Mouse (Mus musculus) midbrain, postnatal 0 days (tissue): ENCODE results near the gene Kif13a. TPM values are rescaled to one million over a fixed set of nuclear protein-coding genes. Genes with fewer than 3 reads are reported as not detected.

Experiments
- ATAC-seq: fragments of 200-750 bp; cut with Nextera tagmentation; 2 replicates; pipeline ENCODE4 v1.8.0; 2017; ENCODE audit warnings: moderate number of reproducible peaks, mild to moderate bottlenecking, moderate TSS enrichment, moderate library complexity; ENCODE audit not compliant: low FRiP score
- DNase-seq: peaks from one replicate; pipeline ENCODE4 v3.0.0-alpha.2; 2015; ENCODE audit warnings: low spot score
- H3K27ac ChIP-seq: fragments of 300-500 bp; sonication (generic); 2 replicates; pipeline ENCODE4 v1.5.1; 2014; ENCODE audit warnings: low read depth, mild to moderate bottlenecking, low read length, mixed read lengths
- H3K27me3 ChIP-seq: fragments of 300-500 bp; sonication (generic); 2 replicates; pipeline ENCODE4 v1.6.1; 2014; ENCODE audit warnings: low read length, control low read depth, mixed read lengths; ENCODE audit not compliant: insufficient read depth
- H3K36me3 ChIP-seq: fragments of 300-500 bp; sonication (generic); 2 replicates; pipeline ENCODE4 v1.6.1; 2014; ENCODE audit warnings: low read length, control low read depth, mixed read lengths; ENCODE audit not compliant: insufficient read depth
- H3K4me1 ChIP-seq: fragments of 300-500 bp; sonication (generic); 2 replicates; pipeline ENCODE4 v1.6.1; 2014; ENCODE audit warnings: mild to moderate bottlenecking, control low read depth, antibody characterized with exemption, low read length, mixed read lengths; ENCODE audit not compliant: insufficient read depth
- H3K4me2 ChIP-seq: fragments of 300-500 bp; sonication (generic); 2 replicates; pipeline ENCODE4 v1.6.1; 2014; ENCODE audit warnings: low read depth, mild to moderate bottlenecking, low read length, mixed read lengths; ENCODE audit not compliant: poor library complexity, severe bottlenecking
- H3K4me3 ChIP-seq: fragments of 300-500 bp; sonication (generic); 2 replicates; pipeline ENCODE4 v1.5.1; 2014; ENCODE audit warnings: low read depth, mild to moderate bottlenecking, low read length, moderate library complexity
- H3K9ac ChIP-seq: fragments of 300-500 bp; sonication (generic); replicated peaks from 2 replicates; pipeline ENCODE4 v1.6.1; 2014; ENCODE audit warnings: mild to moderate bottlenecking, low read length, moderate library complexity, mixed read lengths; ENCODE audit not compliant: poor library complexity, severe bottlenecking
- H3K9me3 ChIP-seq: fragments of 300-500 bp; sonication (generic); 2 replicates; pipeline ENCODE4 v1.6.1; 2016; ENCODE audit warnings: low read length, control low read depth
- CTCF ChIP-seq: IDR thresholded peaks from 2 replicates; pipeline ENCODE4 v1.5.1; 2016; ENCODE audit warnings: antibody characterized with exemption, mild to moderate bottlenecking
- WGBS: fragments of 180-500 bp; shearing (Covaris S2); extraction: QIAGEN DNeasy Blood & Tissue Kit; methylation state at CpG from one replicate; pipeline ENCODE4 v1.1.7; 2014; 5-methylcytosine and 5-hydroxymethylcytosine counted together
- polyA plus RNA-seq: library from polyadenylated mRNA; unstranded; fragments of >200 nt; fragmentation: Nextera tagmentation; extraction: Ambion mirVana; gene quantifications from 2 replicates; pipeline ENCODE4 v1.2.1, GENCODE M21; 2015
- total RNA-seq: library from RNA; depleted of rRNA; stranded (reverse); fragments of >200 nt; gene quantifications from 2 replicates; pipeline ENCODE4 v1.2.3, GENCODE M21; 2014

Gene Kif13a
- total and polyA plus RNA-seq, 2 experiments from 2014 or later = 10.1 to 31.7 TPM

DNA sequence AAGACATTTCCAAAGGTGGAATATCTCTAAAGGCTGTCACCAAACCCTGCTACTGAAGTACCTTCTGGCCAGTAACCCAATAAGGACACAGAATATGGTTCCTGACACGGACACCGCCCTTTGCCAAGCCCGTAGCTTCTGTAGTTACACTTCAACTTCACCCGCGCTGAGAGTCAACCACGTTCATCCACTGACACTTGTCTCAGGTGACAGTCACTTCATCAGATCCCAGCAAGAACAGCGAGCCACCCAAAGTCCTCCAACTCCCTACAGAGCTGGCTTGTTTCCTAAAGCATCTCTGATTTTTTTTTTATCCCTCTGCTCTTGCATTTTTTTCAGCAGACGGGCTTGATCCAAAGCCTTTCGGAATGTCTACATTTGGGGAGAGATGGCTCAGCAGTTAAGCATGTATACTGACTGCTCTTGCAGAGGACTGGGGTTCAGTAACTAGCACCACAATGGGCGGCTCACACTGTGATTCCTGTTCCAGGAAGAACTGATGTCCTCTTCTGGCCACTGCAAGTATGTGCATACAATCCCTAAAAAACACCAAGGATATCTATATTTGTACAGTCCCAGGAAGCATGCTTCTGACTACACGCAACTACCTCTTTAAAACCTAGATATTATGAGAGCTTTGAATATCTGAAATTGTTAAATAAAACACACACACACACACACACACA is 28.7 kb downstream of the Kif13a start:
- Histone ChIP-seq H3K27ac (no peak overlapping the region), H3K9me3 (no peaks in the 10 kb centered on the region), H3K9ac (no peak overlapping the region), H3K36me3 (no peaks in the 10 kb centered on the region), H3K4me2 (no peak overlapping the region), H3K4me1 (0 out of 2 replicates have a peak, but pooled peaks cover 5% of the 10 kb centered on the region), H3K27me3 (no peaks in the 10 kb centered on the region), H3K4me3 (no peak overlapping the region)
- no peak for ATAC-seq
- DNase-seq = no peak
- no peak for TF ChIP-seq CTCF
- WGBS = 97% methylated on average over 11 of the region's 11 CpGs

DNA sequence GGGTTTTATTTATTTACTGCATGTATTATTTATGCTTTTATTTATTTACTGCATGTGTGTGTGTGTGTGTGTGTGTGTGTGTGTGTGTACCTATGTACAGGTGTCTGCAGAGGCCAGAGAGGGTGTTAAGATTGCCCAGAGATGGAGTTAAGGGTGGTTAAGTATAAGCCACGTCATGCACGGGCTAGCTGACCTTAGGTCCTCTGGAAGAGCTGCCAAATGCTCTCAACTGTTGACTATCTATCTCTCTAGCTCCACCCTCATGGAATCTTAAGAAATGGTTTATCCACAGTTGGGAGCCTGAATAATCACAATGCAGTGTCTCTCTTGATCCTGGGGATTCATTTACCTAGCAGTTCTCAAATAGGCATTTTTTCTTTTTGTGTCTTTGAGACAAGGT is 30.8 kb downstream of the Kif13a start:
- Histone ChIP-seq H3K27me3 (no peaks in the 10 kb centered on the region), H3K9me3 (no peaks in the 10 kb centered on the region), H3K4me1 (0 out of 2 replicates have a peak, but pooled peaks cover 5% of the 10 kb centered on the region), H3K36me3 (no peaks in the 10 kb centered on the region), H3K4me3 (no peak overlapping the region), H3K27ac (no peak overlapping the region), H3K9ac (no peak overlapping the region), H3K4me2 (no peak overlapping the region; the same call in 1 of the 2 replicates)
- DNase-seq (no peak), ATAC-seq (no peak)
- 70% methylated on average over 2 of the region's 2 CpGs for WGBS
- no peak for TF ChIP-seq CTCF

DNA sequence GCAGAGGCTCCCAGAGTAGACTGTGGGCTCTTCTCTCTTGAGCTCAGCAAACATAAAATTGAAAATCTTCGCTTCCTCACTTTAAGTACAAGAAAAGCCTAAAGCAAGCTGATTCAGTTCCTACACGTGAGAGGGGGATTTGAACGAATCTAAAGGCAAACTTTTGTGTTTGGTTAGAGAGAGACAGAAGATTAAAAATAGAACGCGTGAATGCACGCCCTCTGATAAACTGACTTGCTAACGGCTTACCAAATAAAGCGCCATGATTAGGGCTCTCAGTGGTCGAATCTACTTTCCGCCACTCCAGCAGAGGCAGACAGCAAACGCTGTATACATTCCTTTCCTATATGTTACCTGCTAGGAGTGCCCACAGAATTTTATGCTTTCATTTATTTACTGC is 31.3 kb downstream of the Kif13a start:
- H3K27ac ChIP-seq = no peak overlapping the region
- H3K4me1 ChIP-seq = 0 out of 2 replicates have a peak, but pooled peaks cover 5% of the 10 kb centered on the region
- ATAC-seq = no peak

DNA sequence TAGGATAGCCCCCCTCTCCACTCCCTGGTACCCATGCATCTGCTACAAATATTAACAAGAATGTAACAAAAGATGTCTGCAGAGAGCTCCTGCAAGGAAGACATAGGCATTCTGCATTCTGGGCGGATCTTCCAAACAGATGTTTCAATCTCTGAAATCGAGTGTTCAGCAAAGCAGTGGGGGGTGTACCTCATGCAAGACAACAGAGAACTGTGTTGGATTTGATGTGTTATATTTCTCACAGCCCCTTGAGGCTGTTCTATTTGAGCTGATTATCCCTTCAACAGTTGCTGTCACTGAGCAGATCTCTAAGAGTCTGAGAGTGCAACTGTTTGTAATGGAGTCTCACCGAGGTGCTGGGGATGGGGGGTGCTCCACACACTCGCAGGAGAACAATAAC is 37.3 kb downstream of the Kif13a start:
- no peaks in the 10 kb centered on the region for H3K9me3 ChIP-seq
- H3K27me3 ChIP-seq = no peaks in the 10 kb centered on the region
- DNase-seq = peak; percentile 42
- H3K27ac ChIP-seq = no peak overlapping the region
- H3K36me3 ChIP-seq = no peaks in the 10 kb centered on the region
- H3K4me1 ChIP-seq = 0 out of 2 replicates have a peak, but pooled peaks cover 4% of the 10 kb centered on the region
- ATAC-seq = no peak
- no peak overlapping the region for H3K4me3 ChIP-seq
- H3K4me2 ChIP-seq = no peak overlapping the region
- 41% methylated on average over 4 of the region's 4 CpGs for WGBS
- no peak for TF ChIP-seq CTCF
- H3K9ac ChIP-seq = no peak overlapping the region

More for the DNA sequence above, 31.3 kb downstream of the Kif13a start:
- H3K9me3 ChIP-seq = no peaks in the 10 kb centered on the region
- TF ChIP-seq CTCF = no peak
- WGBS = 32% methylated on average over 11 of the region's 11 CpGs
- no peaks in the 10 kb centered on the region for H3K36me3 ChIP-seq
- DNase-seq = no peak
- no peak overlapping the region; the same call in 1 of the 2 replicates for H3K4me2 ChIP-seq
- no peak overlapping the region for H3K9ac ChIP-seq
- H3K4me3 ChIP-seq = no peak overlapping the region
- H3K27me3 ChIP-seq = no peaks in the 10 kb centered on the region

DNA sequence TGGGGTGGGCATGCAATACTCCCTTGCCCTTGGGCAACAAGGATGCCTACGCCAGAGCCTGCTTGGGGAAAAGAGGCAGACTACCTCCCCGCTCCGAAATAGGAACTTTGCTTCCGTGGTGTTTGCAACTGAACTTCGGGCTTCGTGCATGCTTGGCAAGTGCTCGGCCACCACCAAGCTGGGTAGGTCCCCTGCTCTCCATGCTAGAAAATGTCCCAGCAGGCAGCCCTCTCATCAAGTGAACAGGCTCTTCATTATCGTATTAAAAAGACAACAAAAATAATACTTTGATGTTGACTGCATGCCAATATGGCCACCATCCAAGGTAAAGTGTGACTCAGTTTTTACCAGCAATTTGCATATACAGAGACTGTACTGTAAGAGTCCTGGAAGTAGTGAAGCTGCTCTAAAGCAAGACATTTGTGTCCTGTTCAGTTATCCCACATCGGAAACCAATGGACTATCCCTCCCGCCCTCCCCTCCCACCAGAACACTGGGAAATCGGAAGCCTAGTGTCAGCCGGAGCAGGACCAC is 41.5 kb downstream of the Kif13a start:
- 0 out of 2 replicates have a peak, but pooled peaks cover 4% of the 10 kb centered on the region for H3K4me1 ChIP-seq
- H3K27me3 ChIP-seq = no peaks in the 10 kb centered on the region
- TF ChIP-seq CTCF = no peak
- H3K4me2 ChIP-seq = peak overlapping the region; percentile 9; the same call in 1 of the 2 replicates
- no peak overlapping the region for H3K4me3 ChIP-seq
- 77% methylated on average over 12 of the region's 12 CpGs for WGBS
- H3K27ac ChIP-seq = 0 out of 2 replicates have a peak overlapping the region, but pooled peaks have one; percentile 32
- H3K9me3 ChIP-seq = no peaks in the 10 kb centered on the region
- no peak for ATAC-seq
- no peaks in the 10 kb centered on the region for H3K36me3 ChIP-seq
- DNase-seq = no peak
- H3K9ac ChIP-seq = 0 out of 2 replicates have a peak overlapping the region, but pooled peaks have one; percentile 13
